Mouse (Mus musculus) neural tube, embryonic 13.5 days (tissue): ENCODE measurements around the gene Phospho2. TPM values are rescaled to one million over a fixed set of nuclear protein-coding genes. Genes with fewer than 3 reads are reported as not detected.
"Not testable (repeated sequence)": the region's sequence is repeated elsewhere in the genome, so short reads cannot be mapped to it uniquely, and the experiment has no call there.

Experiments used
- ATAC-seq: fragments of 200-750 bp; cut with Nextera tagmentation; 2 replicates; pipeline ENCODE4 v1.8.0; 2017; ENCODE audit warnings: low read depth, mild to moderate bottlenecking, moderate TSS enrichment, moderate library complexity
- H3K27ac ChIP-seq: fragments of 300-500 bp; sonication (generic); replicated peaks from 2 replicates; pipeline ENCODE4 v1.5.1; 2015; ENCODE audit warnings: moderate library complexity, mild to moderate bottlenecking, inconsistent platforms
- H3K27me3 ChIP-seq: fragments of 300-500 bp; sonication (generic); 2 replicates; pipeline ENCODE4 v1.6.1; 2015; ENCODE audit warnings: mild to moderate bottlenecking, inconsistent platforms
- H3K36me3 ChIP-seq: fragments of 300-500 bp; sonication (generic); 2 replicates; pipeline ENCODE4 v1.6.1; 2015; ENCODE audit warnings: mild to moderate bottlenecking, inconsistent platforms
- H3K4me1 ChIP-seq: fragments of 300-500 bp; sonication (generic); replicated peaks from 2 replicates; pipeline ENCODE4 v1.6.1; 2015; ENCODE audit warnings: inconsistent platforms
- H3K4me2 ChIP-seq: fragments of 300-500 bp; sonication (generic); 2 replicates; pipeline ENCODE4 v1.6.1; 2015; ENCODE audit warnings: inconsistent platforms, mild to moderate bottlenecking, moderate library complexity
- H3K4me3 ChIP-seq: fragments of 300-500 bp; sonication (generic); 2 replicates; pipeline ENCODE4 v1.5.1; 2015; ENCODE audit warnings: mild to moderate bottlenecking, inconsistent platforms
- H3K9ac ChIP-seq: fragments of 300-500 bp; sonication (generic); 2 replicates; pipeline ENCODE4 v1.6.1; 2015; ENCODE audit warnings: moderate library complexity, mild to moderate bottlenecking, inconsistent platforms
- H3K9me3 ChIP-seq: fragments of 300-500 bp; sonication (generic); 2 replicates; pipeline ENCODE4 v1.6.1; 2016; ENCODE audit warnings: inconsistent platforms
- WGBS: fragments of 180-500 bp; shearing (Covaris S2); methylation state at CpG from one replicate; pipeline ENCODE4 v1.1.7; 2015; 5-methylcytosine and 5-hydroxymethylcytosine counted together
- polyA plus RNA-seq: library from polyadenylated mRNA; unstranded; fragments of >200 nt; fragmentation: Nextera tagmentation; extraction: Ambion mirVana; gene quantifications from 2 replicates; pipeline ENCODE4 v1.2.1, GENCODE M21; 2015

The Phospho2 gene
- polyA plus RNA-seq, 1 experiment from 2014 or later, result 39.0 TPM

DNA sequence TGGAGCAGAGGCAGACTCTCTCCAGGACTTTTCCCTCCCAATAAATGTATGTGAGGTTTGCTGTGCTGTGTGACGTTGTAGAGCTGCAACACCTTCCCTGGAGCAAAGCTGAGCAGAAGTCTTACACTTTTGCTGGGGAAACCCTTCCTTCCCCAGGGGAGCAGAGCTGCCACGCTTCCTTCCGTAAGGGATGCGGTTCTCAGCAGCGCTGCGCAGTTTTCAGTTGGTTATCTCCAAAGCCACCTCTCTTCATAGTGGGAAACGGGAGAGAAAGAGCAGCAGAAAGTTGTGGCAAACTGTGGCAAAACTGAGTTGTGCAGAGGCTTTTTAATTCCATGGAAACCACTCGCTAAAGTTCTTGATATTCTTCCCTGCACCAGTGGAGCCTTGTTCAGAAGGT lies 14.3 kb downstream of the Phospho2 start:
- no peaks in the 10 kb centered on the region for H3K9me3 ChIP-seq
- H3K4me2 ChIP-seq, result no peak overlapping the region
- H3K27me3 ChIP-seq, result no peaks in the 10 kb centered on the region
- no peaks in the 10 kb centered on the region for H3K36me3 ChIP-seq
- H3K9ac ChIP-seq, result no peak overlapping the region
- no peak overlapping the region for H3K27ac ChIP-seq
- ATAC-seq, result no peak
- WGBS, result 69% methylated on average over 8 of the region's 8 CpGs
- no peak overlapping the region for H3K4me3 ChIP-seq
- H3K4me1 ChIP-seq, result no peaks in the 10 kb centered on the region

DNA sequence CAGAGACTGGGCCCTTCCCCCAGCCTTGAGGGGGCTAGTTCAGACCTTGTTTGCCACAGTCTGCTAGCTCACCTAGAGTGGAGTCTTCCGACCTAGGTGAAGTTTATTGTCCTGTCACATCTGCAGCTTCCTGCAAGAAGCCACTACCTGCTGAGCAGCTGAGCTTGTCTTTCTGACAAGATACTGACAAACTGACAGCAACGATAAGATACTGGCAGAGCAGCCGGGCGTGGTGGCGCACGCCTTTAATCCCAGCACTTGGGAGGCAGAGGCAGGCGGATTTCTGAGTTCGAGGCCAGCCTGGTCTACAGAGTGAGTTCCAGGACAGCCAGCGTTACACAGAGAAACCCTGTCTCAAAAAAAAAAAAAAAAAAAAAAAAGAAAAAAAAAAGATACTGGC lies 15.2 kb downstream of the Phospho2 start:
- not testable (repeated sequence) for ATAC-seq, H3K27me3 ChIP-seq, H3K36me3 ChIP-seq, H3K27ac ChIP-seq, H3K9ac ChIP-seq, H3K4me3 ChIP-seq, H3K9me3 ChIP-seq, H3K4me2 ChIP-seq, H3K4me1 ChIP-seq
- 88% methylated on average over 8 of the region's 9 CpGs for WGBS

DNA sequence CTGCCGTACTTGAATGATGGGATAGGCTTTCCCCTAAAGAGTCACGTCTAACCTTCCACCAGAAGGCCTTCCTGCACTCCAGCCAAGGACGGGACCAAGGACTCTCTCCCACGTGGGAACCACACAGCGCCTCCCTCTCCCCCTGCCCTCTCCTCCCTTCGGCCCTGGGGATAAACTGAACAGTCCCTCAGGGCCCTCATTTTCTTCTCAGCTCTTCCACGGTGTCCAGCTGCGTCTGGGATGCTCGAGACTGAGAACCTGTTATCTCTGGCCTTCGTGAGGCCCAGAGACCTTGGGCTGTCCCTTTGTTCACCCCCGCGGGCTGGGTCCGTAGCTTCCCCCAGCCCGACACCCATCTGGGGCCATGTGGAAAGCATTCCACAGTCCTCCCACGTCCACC lies 20.7 kb downstream of the Phospho2 start:
- Histone ChIP-seq H3K9me3 (no peaks in the 10 kb centered on the region), H3K27me3 (no peaks in the 10 kb centered on the region), H3K27ac (no peak overlapping the region), H3K9ac (no peak overlapping the region), H3K4me2 (no peak overlapping the region), H3K36me3 (no peaks in the 10 kb centered on the region), H3K4me3 (no peak overlapping the region), H3K4me1 (no peaks in the 10 kb centered on the region)
- 77% methylated on average over 15 of the region's 15 CpGs for WGBS
- no peak for ATAC-seq

DNA sequence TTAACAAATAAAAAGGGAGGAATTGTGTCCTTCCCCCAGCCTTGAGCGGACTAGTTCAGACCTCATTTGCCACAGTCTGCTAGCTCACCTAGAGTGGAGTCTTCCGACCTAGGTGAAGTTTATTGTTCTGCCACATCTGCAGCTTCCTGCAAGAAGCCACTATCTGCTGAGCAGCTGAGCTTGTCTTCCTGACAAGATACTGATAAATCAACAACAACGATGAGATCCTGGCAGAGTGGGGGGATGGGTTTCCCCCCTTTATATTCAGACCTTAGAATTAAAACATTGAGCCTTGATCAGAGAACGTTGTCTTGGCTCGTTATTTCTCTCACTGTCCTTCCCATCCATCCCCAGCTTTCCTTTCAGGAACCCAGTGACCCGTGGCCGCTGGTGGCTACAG lies 21.9 kb downstream of the Phospho2 start:
- H3K4me3 ChIP-seq, H3K36me3 ChIP-seq, H3K27ac ChIP-seq, H3K4me1 ChIP-seq, H3K27me3 ChIP-seq, H3K9ac ChIP-seq, H3K9me3 ChIP-seq, ATAC-seq, H3K4me2 ChIP-seq: not testable (repeated sequence)
- WGBS, result 73% methylated on average over 7 of the region's 7 CpGs

DNA sequence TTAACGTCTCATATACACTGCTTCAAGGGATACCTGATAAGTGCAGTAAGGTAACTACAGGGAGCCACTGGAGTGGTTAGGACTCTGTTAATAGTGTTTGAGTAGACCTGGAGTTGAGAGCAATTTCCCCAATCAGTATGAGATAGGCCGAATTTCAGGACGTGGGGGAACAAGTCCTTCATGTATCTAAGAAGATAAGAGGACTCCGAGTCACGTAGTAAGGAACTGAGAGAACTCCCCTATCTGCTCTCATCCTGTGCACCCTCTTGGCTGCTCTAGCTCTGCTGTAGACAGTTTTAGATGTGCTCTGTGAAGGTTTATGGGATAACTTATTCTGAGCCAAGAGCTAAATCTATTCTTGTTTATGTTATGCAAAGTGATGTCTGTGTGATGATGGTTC lies 27.2 kb downstream of the Phospho2 start:
- H3K4me2 ChIP-seq, result no peak overlapping the region
- H3K4me1 ChIP-seq, result peaks cover 2% of the 10 kb centered on the region
- WGBS, result 85% methylated on average over 5 of the region's 5 CpGs
- no peak overlapping the region for H3K4me3 ChIP-seq
- no peaks in the 10 kb centered on the region for H3K9me3 ChIP-seq
- H3K9ac ChIP-seq, result no peak overlapping the region
- no peak overlapping the region for H3K27ac ChIP-seq
- no peaks in the 10 kb centered on the region for H3K36me3 ChIP-seq
- no peaks in the 10 kb centered on the region for H3K27me3 ChIP-seq
- no peak for ATAC-seq

DNA sequence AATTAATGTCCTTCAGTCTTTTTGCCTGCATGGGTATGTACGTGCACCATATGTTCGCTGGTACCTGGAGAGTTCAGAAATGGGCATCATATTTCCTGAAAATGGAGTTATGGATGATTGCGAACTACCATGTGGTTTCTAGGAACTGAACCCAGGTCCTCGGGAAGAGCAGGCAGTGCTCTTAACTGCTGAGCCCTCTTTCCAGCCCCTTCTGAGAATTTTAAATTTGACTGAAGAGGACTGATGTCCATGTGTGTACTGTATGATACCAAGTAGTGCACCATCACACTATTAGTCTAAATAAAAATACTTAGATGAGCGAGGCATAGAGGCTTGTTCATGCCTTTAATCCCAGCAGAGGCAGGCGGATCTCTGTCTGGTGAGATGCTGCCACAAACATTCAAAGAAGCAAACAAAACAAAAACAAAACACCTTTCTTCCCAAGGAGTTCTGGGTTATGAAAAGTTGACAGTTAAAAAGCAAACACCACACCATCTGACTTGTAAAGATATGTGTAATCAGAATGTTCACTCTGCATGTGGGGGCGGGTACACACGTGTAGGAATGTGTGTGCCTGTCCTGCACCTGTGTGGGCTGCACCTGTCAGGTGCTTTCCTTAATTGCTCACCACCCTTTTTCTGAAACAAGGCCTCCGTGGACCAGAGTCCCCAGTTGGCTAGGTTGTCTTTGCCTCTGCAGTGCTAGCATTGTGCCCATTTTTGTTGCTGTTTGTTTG lies 29.1 kb downstream of the Phospho2 start:
- Histone ChIP-seq H3K4me3 (no peak overlapping the region), H3K27me3 (no peaks in the 10 kb centered on the region), H3K9me3 (no peaks in the 10 kb centered on the region), H3K4me1 (peaks cover 11% of the 10 kb centered on the region), H3K9ac (no peak overlapping the region), H3K27ac (no peak overlapping the region), H3K4me2 (no peak overlapping the region), H3K36me3 (no peaks in the 10 kb centered on the region)
- no peak for ATAC-seq
- 83% methylated on average over 9 of the region's 9 CpGs for WGBS

DNA sequence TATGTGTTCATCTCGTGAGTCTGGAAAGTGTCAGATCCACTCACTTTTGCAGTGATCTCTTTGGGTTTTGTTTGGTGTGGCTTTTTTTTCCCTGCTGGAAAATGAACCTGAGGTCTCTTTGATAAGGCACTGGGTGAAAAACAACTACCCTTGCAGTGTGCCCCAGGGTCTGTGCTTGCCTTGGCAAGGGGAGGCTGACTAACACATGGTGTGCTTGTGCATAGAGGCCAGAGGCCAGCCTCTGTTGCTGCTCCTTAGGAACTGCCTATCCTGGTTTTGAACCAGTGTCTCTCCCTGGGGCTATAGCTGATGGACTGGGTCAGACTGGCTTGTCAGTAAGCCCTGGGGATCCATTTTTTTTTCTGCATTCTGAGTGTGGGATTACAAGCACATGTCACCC lies 30.8 kb downstream of the Phospho2 start:
- peaks cover 28% of the 10 kb centered on the region for H3K4me1 ChIP-seq
- WGBS, result 77% methylated on average over 1 of the region's 1 CpGs
- H3K9me3 ChIP-seq, result no peaks in the 10 kb centered on the region
- no peak for ATAC-seq
- no peak overlapping the region for H3K4me2 ChIP-seq
- H3K27ac ChIP-seq, result no peak overlapping the region
- H3K4me3 ChIP-seq, result no peak overlapping the region
- 0 out of 2 replicates have a peak, but pooled peaks cover 3% of the 10 kb centered on the region for H3K36me3 ChIP-seq
- no peaks in the 10 kb centered on the region for H3K27me3 ChIP-seq
- H3K9ac ChIP-seq, result no peak overlapping the region

DNA sequence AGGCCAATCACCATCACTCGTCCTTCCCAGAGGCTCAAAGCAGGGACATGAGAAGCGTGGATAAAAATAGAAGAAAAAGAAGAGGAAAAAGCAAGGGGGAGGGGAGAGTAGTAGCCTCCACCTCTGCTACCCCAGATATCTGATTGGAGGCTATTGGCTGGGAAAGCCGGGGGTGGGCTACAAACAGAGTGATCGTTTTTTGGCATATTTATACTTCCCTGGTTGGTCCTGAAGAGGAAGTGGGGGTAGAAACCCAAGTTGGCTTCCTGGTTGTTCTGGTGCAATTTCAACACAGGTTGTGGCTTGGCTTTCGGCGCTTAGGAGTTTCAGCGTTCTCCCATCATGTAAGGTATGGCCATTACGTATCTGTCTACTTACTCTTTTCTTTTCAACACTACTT lies 32.3 kb downstream of the Phospho2 start, which contains the start of gene Klhl23:
Gene Klhl23 (plus strand): TSS at position 234 of the 400 bp plus-strand sequence.
- H3K9me3 ChIP-seq, result no peaks in the 10 kb centered on the region
- no peaks in the 10 kb centered on the region for H3K27me3 ChIP-seq
- 32% methylated on average over 8 of the region's 8 CpGs for WGBS
- ATAC-seq, result no peak
- H3K27ac ChIP-seq, result peak within 1 kb of the TSS; percentile 96
- peak within 1 kb of the TSS; percentile 98 for H3K9ac ChIP-seq
- peak within 1 kb of the TSS; percentile 80 for H3K4me3 ChIP-seq
- peak within 1 kb of the TSS; percentile 75 for H3K4me2 ChIP-seq
- H3K4me1 ChIP-seq, result peaks cover 40% of the 10 kb centered on the region
- H3K36me3 ChIP-seq, result peaks cover 13% of the 10 kb centered on the region

DNA sequence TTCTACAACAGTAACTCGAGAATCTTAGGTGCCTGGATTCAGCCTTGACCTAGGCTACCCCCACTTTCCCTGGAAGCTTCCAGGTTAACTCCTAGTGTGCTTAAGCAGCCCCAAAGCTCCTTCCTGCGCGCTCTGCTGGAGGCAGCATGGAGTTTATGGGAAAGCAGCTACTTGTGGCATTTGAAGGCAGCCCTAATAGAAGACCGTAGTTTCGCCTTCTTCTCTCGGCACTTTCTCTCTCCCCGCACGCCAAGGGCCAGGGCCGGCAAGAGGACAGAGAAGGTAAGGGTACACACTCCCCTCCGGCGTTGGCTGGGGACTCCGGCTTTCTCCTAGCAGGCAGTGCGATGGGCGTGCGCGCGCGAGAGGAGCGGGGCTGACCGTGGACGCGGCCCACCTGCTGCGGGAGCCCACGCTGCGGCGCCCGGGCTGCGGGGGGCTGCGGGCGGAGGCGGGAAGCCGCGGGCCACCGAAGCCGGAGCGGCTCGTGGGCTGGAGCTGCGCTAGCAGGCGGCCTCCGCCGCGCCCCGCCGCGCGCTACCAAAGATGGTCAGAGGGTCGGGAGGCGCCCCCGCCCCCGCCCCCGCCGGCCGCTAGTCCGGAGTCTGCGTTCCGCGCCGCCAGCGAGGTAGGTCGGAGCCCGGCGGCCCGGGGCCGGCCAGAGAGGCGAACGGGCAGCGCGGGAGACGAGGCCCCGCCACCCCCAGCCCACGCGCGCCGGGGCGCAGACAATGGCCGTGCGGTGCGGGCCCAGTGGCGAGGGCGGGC lies 33.1 kb downstream of the Phospho2 start:
- ATAC-seq, result peak; percentile 87
- WGBS, result under 1% methylated on average over 44 of the region's 80 CpGs
- Histone ChIP-seq H3K9ac (peak overlapping the region; percentile 98), H3K36me3 (peaks cover 16% of the 10 kb centered on the region), H3K27ac (peak overlapping the region; percentile 96), H3K4me3 (peak overlapping the region; percentile 80), H3K4me1 (peaks cover 42% of the 10 kb centered on the region), H3K4me2 (peak overlapping the region; percentile 75), H3K9me3 (no peaks in the 10 kb centered on the region), H3K27me3 (no peaks in the 10 kb centered on the region)

DNA sequence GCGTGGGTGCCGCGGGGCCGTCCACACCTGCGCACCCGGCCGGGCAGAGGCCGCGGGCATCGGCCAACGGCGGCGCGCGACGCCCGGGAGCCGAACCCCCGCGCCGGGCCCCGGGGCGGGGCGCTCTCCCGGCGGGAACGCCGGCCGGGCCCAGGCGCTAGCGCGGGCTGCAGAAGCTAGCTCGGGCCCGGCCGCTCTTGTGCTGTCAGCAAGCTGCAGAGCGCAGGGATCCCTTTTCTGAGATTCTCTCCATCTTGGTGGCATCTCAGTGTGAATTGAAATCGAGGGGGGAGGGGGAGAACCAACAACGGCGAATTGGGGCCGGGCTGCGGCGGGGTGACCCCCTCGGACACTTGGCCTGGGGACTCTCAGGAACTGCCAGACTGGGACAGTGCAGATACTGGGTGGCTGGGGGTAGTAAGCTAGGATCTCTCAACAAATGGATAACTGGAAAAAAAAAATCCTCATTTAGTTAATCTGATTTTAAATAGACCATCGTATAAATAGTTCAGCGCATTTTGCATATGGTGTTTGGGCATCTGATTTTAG lies 33.8 kb downstream of the Phospho2 start:
- peak overlapping the region; percentile 96 for H3K27ac ChIP-seq
- H3K4me2 ChIP-seq, result peak overlapping the region; percentile 75
- WGBS, result 2% methylated on average over 43 of the region's 45 CpGs
- peaks cover 42% of the 10 kb centered on the region for H3K4me1 ChIP-seq
- H3K4me3 ChIP-seq, result peak overlapping the region; percentile 80
- H3K36me3 ChIP-seq, result peaks cover 17% of the 10 kb centered on the region
- no peaks in the 10 kb centered on the region for H3K27me3 ChIP-seq
- H3K9me3 ChIP-seq, result no peaks in the 10 kb centered on the region
- peak overlapping the region; percentile 98 for H3K9ac ChIP-seq
- peak; percentile 83 for ATAC-seq

DNA sequence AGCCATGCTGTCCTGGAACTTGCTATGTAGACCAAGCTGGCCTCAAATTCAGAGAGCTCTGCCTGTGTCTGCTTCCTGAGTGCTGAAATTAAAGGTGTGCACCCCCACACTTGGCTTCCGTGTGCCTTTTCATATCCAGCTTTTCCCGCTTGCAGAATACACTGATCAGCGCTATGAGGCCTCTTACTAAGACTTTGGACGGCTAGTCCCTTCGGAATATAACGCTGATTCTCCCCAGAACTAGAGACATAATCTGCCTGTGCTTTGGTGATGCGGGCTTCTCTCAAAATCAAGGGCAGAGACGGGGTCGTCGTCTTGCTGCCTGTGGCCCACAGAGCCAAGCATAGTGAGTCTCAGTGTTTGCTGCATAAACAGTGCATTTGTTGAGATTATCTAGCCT lies 36.5 kb downstream of the Phospho2 start:
- peaks cover 42% of the 10 kb centered on the region for H3K4me1 ChIP-seq
- H3K4me3 ChIP-seq, result no peak overlapping the region
- H3K27ac ChIP-seq, result no peak overlapping the region

DNA sequence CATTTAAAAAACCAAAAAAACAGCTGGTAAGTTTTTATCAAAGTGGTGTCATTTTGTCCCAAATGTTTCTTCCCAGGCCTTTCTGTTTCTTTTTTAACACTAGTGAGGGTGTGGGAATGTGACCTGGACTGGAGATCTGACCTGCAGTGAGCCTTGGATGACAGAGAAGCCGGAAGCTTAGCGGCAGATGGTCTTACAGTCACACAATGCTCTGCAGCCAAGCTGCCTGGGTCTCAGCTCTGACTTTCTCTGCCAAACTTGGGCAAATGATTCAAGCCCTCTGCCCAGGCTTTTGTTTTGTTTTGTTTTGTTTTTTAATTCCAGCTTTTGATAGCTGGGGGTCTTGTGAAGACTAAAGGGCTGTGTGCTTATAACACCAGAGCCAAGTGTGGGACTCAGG lies 37.0 kb downstream of the Phospho2 start:
- peaks cover 45% of the 10 kb centered on the region for H3K36me3 ChIP-seq
- no peaks in the 10 kb centered on the region for H3K27me3 ChIP-seq
- no peak overlapping the region for H3K9ac ChIP-seq
- 59% methylated on average over 2 of the region's 2 CpGs for WGBS
- no peak overlapping the region for H3K27ac ChIP-seq
- H3K4me2 ChIP-seq, result no peak overlapping the region
- H3K9me3 ChIP-seq, result no peaks in the 10 kb centered on the region
- ATAC-seq, result no peak
- H3K4me1 ChIP-seq, result peaks cover 42% of the 10 kb centered on the region
- no peak overlapping the region for H3K4me3 ChIP-seq

More for the DNA sequence above, 36.5 kb downstream of the Phospho2 start:
- no peak for ATAC-seq
- peaks cover 40% of the 10 kb centered on the region for H3K36me3 ChIP-seq
- WGBS, result 87% methylated on average over 10 of the region's 10 CpGs
- no peak overlapping the region for H3K4me2 ChIP-seq
- no peaks in the 10 kb centered on the region for H3K9me3 ChIP-seq
- H3K27me3 ChIP-seq, result no peaks in the 10 kb centered on the region
- H3K9ac ChIP-seq, result no peak overlapping the region
